Mouse (Mus musculus) stomach, embryonic 16.5 days (tissue): ENCODE data around the gene Tmem150b. TPM values are rescaled to one million over a fixed set of nuclear protein-coding genes. Genes with fewer than 3 reads are reported as not detected.

Experiments
- ATAC-seq: fragments of 200-750 bp; cut with Nextera tagmentation; 2 replicates; pipeline ENCODE4 v1.8.0; 2017; ENCODE audit warnings: moderate number of reproducible peaks, moderate TSS enrichment; ENCODE audit not compliant: insufficient read depth, low FRiP score
- H3K27ac ChIP-seq: fragments of 300-500 bp; sonication (generic); 2 replicates; pipeline ENCODE4 v1.5.1; 2014; ENCODE audit warnings: low read length
- H3K27me3 ChIP-seq: fragments of 300-500 bp; sonication (generic); 2 replicates; pipeline ENCODE4 v1.6.1; 2014; ENCODE audit warnings: low read length, control low read depth, mixed read lengths; ENCODE audit not compliant: control insufficient read depth, insufficient read depth
- H3K36me3 ChIP-seq: fragments of 300-500 bp; sonication (generic); 2 replicates; pipeline ENCODE4 v1.6.1; 2014; ENCODE audit warnings: low read length; ENCODE audit not compliant: control insufficient read depth, insufficient read depth
- H3K4me1 ChIP-seq: fragments of 300-500 bp; sonication (generic); 2 replicates; pipeline ENCODE4 v1.6.1; 2014; ENCODE audit warnings: low read length, control low read depth, mixed read lengths; ENCODE audit not compliant: control insufficient read depth, insufficient read depth
- H3K4me2 ChIP-seq: fragments of 300-500 bp; sonication (generic); 2 replicates; pipeline ENCODE4 v1.6.1; 2014; ENCODE audit warnings: low read depth, low read length, mixed read lengths
- H3K4me3 ChIP-seq: fragments of 300-500 bp; sonication (generic); replicated peaks from 2 replicates; pipeline ENCODE4 v1.5.1; 2014; ENCODE audit warnings: mild to moderate bottlenecking, low read length
- H3K9ac ChIP-seq: fragments of 300-500 bp; sonication (generic); 2 replicates; pipeline ENCODE4 v1.6.1; 2014; ENCODE audit warnings: low read length
- H3K9me3 ChIP-seq: fragments of 300-500 bp; sonication (generic); replicated peaks from 2 replicates; pipeline ENCODE4 v1.6.1; 2016; ENCODE audit warnings: low read length, control low read depth; ENCODE audit not compliant: control insufficient read depth
- WGBS: fragments of 180-500 bp; shearing (Covaris S2); extraction: QIAGEN DNeasy Blood & Tissue Kit; methylation state at CpG from one replicate; pipeline ENCODE4 v1.1.7; 2014; 5-methylcytosine and 5-hydroxymethylcytosine counted together
- polyA plus RNA-seq: library from polyadenylated mRNA; unstranded; fragments of >200 nt; fragmentation: Nextera tagmentation; extraction: Ambion mirVana; gene quantifications from 2 replicates; pipeline ENCODE4 v1.2.1, GENCODE M21; 2015

Tmem150b gene
- 0.76 and 0.90 TPM in 2 replicates for polyA plus RNA-seq

GRCm38 (mm10) chr7:4725169-4725568 is at the start of gene Tmem150b:
Tmem150b (minus strand) TSS chr7:4725249.
- H3K36me3 ChIP-seq: no peaks in the 10 kb centered on the region
- peaks cover 4% of the 10 kb centered on the region; the same call in 1 of the 2 replicates for H3K4me1 ChIP-seq
- peak within 1 kb of the TSS; percentile 48 for H3K4me3 ChIP-seq
- peak; percentile 57; the same call in 1 of the 2 replicates for ATAC-seq
- H3K9me3 ChIP-seq: no peaks in the 10 kb centered on the region
- WGBS: 55% methylated on average over 7 of the region's 7 CpGs
- H3K4me2 ChIP-seq: peak within 1 kb of the TSS; percentile 68
- peak within 1 kb of the TSS; percentile 59 for H3K9ac ChIP-seq
- no peaks in the 10 kb centered on the region for H3K27me3 ChIP-seq
- peak within 1 kb of the TSS; percentile 62 for H3K27ac ChIP-seq

- WGBS: 70% methylated on average over 3 of the region's 5 CpGs
- ATAC-seq: no peak
- Histone ChIP-seq H3K9me3 (no peaks in the 10 kb centered on the region), H3K27ac (no peak within 1 kb of the TSS), H3K4me1 (no peaks in the 10 kb centered on the region), H3K27me3 (peaks cover 13% of the 10 kb centered on the region), H3K4me3 (no peak within 1 kb of the TSS), H3K36me3 (no peaks in the 10 kb centered on the region), H3K9ac (no peak within 1 kb of the TSS), H3K4me2 (no peak within 1 kb of the TSS)
Observed at GRCm38 (mm10) chr7:4771202-4771601, 46.2 kb upstream of the Tmem150b start, which contains the start of gene Fam71e2. Fam71e2 (minus strand) TSS chr7:4771302.

- Histone ChIP-seq H3K9me3 (no peaks in the 10 kb centered on the region), H3K27me3 (no peaks in the 10 kb centered on the region), H3K4me1 (no peaks in the 10 kb centered on the region), H3K4me3 (0 out of 2 replicates have a peak overlapping the region, but pooled peaks have one; percentile 7), H3K4me2 (no peak overlapping the region), H3K9ac (no peak overlapping the region), H3K36me3 (no peaks in the 10 kb centered on the region), H3K27ac (no peak overlapping the region)
- ATAC-seq: no peak
- WGBS: 12% methylated on average over 4 of the region's 4 CpGs
Observed at GRCm38 (mm10) chr7:4764946-4765710, 40.1 kb upstream of the Tmem150b start.

- no peak overlapping the region for H3K9ac ChIP-seq
- H3K27me3 ChIP-seq: no peaks in the 10 kb centered on the region
- no peak overlapping the region for H3K27ac ChIP-seq
- no peaks in the 10 kb centered on the region for H3K4me1 ChIP-seq
- 40% methylated on average over 1 of the region's 1 CpGs for whole genome bisulfite sequencing
- H3K36me3 ChIP-seq: no peaks in the 10 kb centered on the region
- no peak overlapping the region for H3K4me2 ChIP-seq
- ATAC-seq: no peak
- H3K4me3 ChIP-seq: no peak overlapping the region
- no peaks in the 10 kb centered on the region for H3K9me3 ChIP-seq
Observed at GRCm38 (mm10) chr7:4759670-4760069, 34.6 kb upstream of the Tmem150b start.

- Histone ChIP-seq H3K9ac (peak within 1 kb of the TSS; percentile 73), H3K4me2 (peak within 1 kb of the TSS; percentile 78), H3K9me3 (no peaks in the 10 kb centered on the region), H3K36me3 (no peaks in the 10 kb centered on the region), H3K4me3 (peak within 1 kb of the TSS; percentile 59), H3K27ac (peak within 1 kb of the TSS; percentile 79), H3K4me1 (peaks cover 20% of the 10 kb centered on the region), H3K27me3 (no peaks in the 10 kb centered on the region)
- ATAC-seq: peak; percentile 94
- WGBS: 4% methylated on average over 24 of the region's 24 CpGs
Observed at GRCm38 (mm10) chr7:4752821-4753570, 27.9 kb upstream of the Tmem150b start, which contains the start of gene Cox6b2. Cox6b2 (minus strand) TSS chr7:4753094.

GRCm38 (mm10) chr7:4751971-4752820 is 27.1 kb upstream of the Tmem150b start:
- ATAC-seq: peak; percentile 88
- Histone ChIP-seq H3K36me3 (no peaks in the 10 kb centered on the region), H3K27ac (peak overlapping the region; percentile 79), H3K27me3 (no peaks in the 10 kb centered on the region), H3K4me1 (peaks cover 20% of the 10 kb centered on the region), H3K9ac (peak overlapping the region; percentile 73), H3K4me2 (peak overlapping the region; percentile 78), H3K9me3 (no peaks in the 10 kb centered on the region), H3K4me3 (peak overlapping the region; percentile 59)
- 1% methylated on average over 30 of the region's 30 CpGs for WGBS

- H3K4me2 ChIP-seq: no peak overlapping the region
- H3K27me3 ChIP-seq: no peaks in the 10 kb centered on the region
- H3K36me3 ChIP-seq: peaks cover 10% of the 10 kb centered on the region; the same call in 1 of the 2 replicates
- WGBS: 81% methylated on average over 2 of the region's 2 CpGs
- no peak overlapping the region for H3K27ac ChIP-seq
- H3K9ac ChIP-seq: no peak overlapping the region
- H3K4me1 ChIP-seq: peaks cover 20% of the 10 kb centered on the region
- ATAC-seq: no peak
- H3K4me3 ChIP-seq: no peak overlapping the region
- no peaks in the 10 kb centered on the region for H3K9me3 ChIP-seq
Observed at GRCm38 (mm10) chr7:4749169-4749568, 24.1 kb upstream of the Tmem150b start.

- WGBS: 65% methylated on average over 4 of the region's 4 CpGs
- Histone ChIP-seq H3K27ac (no peak overlapping the region), H3K4me2 (no peak overlapping the region), H3K9ac (no peak overlapping the region), H3K27me3 (no peaks in the 10 kb centered on the region), H3K4me3 (no peak overlapping the region), H3K9me3 (no peaks in the 10 kb centered on the region), H3K36me3 (peaks cover 10% of the 10 kb centered on the region; the same call in 1 of the 2 replicates), H3K4me1 (peaks cover 23% of the 10 kb centered on the region)
- no peak for ATAC-seq
Observed at GRCm38 (mm10) chr7:4748321-4748720, 23.3 kb upstream of the Tmem150b start.
